Mouse (Mus musculus) cerebellum, adult 9-11 months (tissue): ENCODE results near the gene Carns1.

Source experiments
- DNase-seq: peaks from one replicate; pipeline ENCODE4 v3.0.0; 2022

The Carns1 gene

DNA sequence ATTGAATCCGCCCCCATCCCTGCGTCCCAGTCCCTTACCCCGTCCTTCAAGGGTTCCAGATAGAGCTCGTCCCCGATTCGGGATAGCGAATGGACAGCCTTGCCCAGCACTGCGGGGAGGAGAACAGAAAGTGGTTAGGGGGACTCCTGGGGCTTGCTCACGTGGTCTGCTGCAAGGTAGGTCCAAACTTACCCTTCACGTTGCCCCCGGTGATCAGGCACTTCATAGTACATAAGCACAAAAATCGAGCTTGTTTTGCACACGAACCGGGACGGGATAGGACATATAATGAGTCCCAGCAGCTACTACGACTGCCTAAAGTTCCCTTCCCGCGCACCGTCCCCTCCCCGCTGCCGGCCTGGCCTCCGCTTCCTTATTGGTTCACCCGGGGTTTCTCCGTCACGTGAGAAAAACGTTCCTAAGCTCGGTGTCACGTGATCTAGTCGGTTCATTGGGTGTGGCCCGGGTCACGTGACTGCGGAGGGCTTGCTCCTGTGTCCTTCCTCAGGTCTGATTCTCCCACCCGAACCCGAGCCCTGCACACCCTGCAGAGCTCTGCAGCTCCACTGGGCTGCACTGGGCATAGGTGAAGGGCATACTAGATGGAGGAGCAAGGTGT lies 26.1 kb upstream of the Carns1 start, which contains the start of gene Rad9a:
TSS of gene Rad9a (minus strand) at position 372 of the 619 bp plus-strand sequence.
- peak; percentile 98 for DNase-seq

DNA sequence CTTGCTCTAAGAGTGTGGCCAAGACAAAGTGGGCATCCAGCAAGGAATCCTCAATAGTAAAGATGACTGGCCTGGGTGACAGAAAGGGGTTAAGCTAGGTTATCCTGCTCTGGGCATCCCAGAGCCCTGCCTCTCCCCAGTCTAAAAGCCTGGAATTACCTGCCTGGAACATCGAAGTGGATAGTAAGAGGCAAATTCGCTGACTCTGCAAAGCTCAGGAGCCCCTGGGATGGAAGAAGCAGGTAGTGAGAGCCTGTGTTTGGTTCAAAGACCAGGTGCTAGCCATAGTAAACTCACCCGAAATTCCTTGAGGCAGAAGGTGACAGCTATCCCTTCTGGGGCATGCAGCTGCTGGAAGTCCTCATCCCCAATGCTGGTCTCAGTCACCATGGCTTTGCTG lies 21.9 kb upstream of the Carns1 start:
- no peak for DNase-seq

DNA sequence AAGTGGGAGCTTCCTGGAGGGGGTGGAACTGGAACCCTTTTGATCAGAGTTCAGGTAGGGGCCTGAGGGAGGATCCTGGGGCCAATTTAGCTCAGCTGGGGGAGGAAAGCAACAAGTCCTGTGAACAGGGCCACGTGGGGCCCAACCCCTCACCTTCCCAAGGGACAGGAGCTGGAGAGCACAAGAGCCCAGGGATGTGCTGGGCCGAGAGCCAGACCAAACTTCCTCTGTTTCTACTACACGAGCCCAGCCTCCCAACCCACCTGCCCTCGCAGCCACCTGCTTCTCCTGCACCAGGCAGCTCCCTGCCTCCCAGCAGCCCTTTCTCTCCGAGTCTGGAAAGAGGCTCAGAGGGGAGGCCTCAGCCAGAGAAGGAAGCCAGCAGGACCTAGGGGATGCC lies 21.3 kb upstream of the Carns1 start:
- DNase-seq: peak; percentile 62

DNA sequence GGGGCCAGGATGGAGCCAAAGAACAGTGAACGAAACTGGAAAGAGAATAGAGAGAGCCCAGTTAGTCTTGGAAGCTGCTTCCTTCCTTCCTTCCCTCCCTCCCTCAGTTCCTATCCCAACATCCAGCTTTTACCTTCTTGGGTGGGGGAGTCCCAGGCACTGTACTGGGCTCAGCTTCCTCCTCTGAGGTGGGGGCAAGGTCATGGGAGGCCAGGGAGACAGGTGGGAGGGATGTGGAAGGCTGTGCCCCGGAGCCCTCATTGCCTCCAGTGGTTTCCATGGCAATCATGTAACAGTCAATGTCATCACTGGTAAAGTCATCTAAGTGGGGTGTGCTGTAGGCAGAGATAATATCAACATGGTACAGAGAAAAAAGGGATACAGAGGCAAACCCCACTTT lies 20.8 kb upstream of the Carns1 start:
- DNase-seq: no peak

DNA sequence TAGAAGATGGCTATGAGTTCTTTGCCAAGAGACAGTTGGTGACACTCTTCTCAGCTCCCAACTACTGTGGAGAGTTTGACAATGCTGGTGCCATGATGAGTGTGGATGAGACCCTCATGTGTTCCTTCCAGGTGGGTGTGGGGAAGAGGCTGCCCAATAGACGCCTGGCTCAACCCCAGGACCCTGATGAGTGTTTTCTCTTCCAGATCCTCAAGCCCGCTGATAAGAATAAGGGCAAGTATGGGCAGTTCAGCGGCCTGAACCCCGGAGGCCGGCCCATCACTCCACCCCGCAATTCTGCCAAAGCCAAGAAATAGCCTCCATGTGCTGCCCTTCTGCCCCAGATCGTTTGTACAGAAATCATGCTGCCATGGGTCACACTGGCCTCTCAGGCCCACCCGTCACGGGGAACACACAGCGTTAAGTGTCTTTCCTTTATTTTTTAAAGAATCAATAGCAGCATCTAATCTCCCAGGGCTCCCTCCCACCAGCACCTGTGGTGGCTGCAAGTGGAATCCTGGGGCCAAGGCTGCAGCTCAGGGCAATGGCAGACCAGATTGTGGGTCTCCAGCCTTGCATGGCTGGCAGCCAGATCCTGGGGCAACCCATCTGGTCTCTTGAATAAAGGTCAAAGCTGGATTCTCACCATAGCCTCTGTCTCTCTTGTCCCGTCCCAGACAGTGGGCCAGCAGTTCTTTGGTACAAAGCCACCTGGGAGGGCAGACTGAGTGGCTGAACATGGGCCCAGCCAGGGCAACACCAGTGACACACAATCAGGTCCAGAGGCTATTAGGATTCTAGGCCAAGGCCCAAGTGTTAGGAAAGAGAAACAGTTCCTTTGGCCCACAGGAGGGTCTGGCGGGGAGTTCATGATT lies 19.7 kb upstream of the Carns1 start:
- DNase-seq: peak; percentile 89

DNA sequence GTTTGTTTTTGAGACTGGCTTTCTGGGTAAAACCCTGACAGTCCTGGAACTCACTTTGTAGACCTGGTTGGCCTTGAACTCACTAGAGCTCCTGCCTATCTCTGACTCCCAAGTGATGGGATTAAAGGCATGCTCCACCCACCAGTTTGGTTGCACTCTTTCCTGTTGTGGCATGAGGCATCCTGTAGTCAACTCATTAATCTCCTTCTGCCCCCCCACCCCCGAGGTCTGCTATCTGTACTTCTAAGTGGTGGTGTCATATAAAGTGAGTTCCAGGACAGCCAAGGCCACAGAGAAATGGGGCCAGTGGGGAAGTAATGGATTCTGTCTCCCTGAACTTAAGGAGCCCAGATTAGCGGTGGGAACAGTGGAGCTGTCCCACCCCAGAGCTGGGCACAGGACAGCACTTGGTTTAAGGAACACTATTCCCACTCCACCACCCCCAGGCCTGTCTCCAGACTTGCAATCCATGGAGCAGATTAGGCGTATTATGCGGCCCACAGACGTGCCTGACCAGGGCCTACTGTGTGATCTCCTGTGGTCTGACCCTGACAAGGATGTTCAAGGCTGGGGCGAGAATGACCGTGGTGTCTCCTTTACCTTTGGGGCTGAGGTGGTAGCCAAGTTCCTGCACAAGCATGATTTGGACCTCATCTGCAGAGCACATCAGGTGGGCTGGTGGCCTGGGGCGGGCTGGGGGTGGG lies 18.9 kb upstream of the Carns1 start:
- DNase-seq: peak; percentile 49

DNA sequence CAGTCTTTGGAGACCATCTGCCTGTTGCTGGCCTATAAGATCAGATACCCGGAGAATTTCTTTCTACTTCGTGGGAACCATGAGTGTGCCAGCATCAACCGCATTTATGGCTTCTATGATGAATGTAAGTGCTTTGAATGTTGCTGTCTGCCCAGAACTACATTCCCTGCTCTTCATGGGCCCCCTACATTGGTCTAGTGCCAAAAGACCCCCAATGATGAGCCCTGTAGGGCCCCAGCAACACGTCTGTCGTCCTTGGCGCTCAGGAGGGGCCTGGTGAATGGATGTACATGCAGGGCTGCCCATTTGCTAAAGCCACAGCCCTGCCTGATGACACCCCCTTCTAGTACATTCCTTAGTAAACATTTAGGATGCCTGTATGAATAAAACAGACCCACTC lies 17.9 kb upstream of the Carns1 start:
- peak; percentile 67 for DNase-seq

DNA sequence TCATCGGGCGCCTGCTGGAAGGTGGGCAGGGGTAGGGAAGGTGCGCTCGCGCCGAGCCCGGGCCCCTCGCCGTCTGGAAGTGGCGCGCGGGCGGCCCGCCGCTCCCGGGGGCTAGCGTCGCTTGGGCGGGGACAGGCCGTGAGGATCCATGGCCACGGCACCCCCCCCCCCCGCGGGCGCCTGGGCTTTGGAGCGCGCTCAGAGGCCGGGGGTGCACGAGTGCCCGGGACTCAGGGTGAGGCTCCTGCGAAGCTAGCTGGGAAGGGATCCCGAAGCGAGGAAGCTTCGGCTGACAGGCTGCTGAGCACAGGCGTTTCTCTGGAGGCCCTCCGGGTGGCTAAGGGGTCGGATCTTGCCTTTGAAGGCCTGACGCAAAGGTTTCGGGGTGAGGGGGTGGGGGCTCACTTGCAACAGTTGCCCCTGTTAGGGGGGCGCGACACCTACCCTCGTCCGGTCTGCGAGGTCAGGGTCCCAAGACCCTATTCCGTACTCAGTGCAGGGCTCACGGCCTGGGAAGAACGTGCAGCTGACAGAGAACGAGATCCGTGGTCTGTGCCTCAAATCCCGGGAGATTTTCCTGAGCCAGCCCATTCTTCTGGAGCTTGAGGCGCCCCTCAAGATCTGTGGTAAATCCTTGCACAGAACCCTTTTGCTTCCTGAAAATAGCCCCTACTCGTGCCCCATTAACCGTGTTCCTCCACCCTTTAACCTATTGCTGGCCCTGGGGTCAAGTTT lies 17.1 kb upstream of the Carns1 start:
- no peak for DNase-seq

DNA sequence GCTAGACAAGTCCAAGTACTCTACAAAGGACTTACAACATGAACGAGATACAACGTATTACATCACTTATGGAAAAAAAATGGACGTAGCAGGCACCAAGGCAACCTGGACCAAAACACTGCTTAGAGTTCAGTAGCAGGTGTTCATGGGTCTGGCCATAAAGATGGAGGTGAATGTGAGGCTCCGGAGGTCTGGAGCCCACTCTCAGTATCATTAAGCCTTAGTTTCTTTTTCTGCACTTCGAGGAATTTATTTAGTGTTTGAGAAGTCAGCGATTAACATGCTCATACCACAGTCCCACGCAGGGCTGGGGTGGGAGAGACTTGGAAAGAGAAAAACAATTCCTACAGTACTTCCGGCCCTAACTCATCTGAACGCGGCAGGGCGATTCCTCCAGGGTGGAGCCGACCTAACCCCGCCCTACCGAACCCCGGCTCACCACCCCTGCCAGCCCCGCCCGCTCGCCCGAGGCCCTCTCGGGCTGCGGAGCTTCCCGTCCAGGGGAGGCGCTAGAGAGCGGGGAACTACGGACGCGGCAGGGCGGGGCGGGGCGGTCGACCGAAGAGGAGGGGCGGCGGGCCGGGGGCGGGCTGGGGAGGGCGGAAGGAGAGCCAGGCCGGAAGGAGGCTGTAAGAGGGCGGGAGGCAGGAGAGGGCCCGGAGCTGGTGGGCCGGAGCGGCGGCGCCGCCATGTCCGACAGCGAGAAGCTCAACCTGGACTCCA lies 16.4 kb upstream of the Carns1 start, which contains the start of gene Ppp1ca:
TSS of gene Ppp1ca (plus strand) at position 538 of the 723 bp plus-strand sequence.
- DNase-seq: peak; percentile 91

DNA sequence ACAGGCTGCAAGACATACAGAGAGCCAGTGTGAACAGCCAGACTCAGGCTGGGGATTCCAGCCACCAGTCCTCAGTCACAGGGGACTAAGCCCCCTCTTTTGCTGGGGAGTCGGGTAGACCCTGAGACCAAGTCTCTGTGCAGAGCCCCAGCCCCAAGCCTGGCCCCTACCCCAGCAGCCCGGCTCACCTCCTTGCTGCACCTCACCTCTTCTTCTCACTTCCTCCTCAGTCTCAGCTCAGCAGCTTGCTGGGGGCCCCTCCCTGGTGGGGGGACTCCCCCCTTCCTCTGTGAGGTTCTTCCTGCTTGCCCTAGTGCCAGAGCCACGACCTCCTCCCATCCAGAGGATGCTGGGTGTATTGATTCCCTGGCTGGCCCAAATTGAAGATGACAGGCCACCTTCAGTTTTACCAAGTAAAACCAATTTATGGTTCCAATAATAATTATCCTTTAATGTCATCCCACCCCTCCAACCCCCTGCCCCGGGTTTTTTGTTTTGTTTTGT lies 15.6 kb upstream of the Carns1 start, which contains the start of gene Tbc1d10c:
TSS of gene Tbc1d10c (minus strand) at position 454 of the 504 bp plus-strand sequence.
- peak; percentile 70 for DNase-seq

DNA sequence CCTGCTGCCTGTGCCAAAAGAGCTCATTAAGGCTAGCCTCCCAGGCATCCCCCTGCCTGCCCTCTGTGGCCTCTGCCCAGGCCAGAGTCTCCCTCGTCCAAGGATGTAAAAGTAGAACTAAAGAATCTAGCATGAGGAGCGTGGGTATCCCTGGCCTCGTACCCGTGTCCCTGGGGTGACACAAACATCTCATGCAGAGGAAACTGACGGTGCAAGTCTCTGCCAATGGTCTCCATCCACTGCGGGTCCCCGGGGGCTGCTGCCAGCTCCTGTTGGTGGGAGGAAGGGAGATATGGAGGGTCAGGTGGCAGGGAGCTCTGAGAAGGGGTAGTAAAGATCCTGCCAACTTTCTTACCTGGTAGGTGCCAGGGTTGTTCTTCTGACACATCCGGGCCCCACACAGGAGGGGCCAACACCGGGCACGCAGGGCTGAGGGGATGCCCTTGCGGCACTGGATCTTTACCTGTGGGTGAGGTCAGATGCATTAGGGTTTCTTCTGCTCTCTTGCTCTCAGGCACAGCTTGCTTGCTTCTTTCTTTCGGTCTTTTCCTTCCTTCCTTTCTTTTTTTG lies 13.9 kb upstream of the Carns1 start:
- peak; percentile 42 for DNase-seq

DNA sequence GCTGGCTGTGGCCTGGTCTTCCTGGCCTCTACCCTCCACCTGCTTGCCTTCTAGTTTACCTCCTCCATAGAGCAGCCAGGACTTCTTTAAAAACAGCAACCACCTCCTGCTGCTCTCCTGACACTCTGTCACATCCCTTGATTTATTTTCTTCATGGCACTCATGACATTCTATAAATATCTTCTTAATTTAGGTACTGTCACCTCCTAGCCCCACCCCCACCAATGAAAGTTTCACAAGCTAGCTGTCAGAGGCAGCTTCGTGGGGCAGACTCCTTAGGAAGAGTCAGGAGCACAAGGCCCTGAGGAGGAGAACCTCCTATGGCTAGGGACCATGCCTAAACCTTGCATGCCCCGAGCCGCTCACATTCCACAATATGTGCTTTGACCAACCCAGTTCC lies 12.0 kb upstream of the Carns1 start:
- no peak for DNase-seq

DNA sequence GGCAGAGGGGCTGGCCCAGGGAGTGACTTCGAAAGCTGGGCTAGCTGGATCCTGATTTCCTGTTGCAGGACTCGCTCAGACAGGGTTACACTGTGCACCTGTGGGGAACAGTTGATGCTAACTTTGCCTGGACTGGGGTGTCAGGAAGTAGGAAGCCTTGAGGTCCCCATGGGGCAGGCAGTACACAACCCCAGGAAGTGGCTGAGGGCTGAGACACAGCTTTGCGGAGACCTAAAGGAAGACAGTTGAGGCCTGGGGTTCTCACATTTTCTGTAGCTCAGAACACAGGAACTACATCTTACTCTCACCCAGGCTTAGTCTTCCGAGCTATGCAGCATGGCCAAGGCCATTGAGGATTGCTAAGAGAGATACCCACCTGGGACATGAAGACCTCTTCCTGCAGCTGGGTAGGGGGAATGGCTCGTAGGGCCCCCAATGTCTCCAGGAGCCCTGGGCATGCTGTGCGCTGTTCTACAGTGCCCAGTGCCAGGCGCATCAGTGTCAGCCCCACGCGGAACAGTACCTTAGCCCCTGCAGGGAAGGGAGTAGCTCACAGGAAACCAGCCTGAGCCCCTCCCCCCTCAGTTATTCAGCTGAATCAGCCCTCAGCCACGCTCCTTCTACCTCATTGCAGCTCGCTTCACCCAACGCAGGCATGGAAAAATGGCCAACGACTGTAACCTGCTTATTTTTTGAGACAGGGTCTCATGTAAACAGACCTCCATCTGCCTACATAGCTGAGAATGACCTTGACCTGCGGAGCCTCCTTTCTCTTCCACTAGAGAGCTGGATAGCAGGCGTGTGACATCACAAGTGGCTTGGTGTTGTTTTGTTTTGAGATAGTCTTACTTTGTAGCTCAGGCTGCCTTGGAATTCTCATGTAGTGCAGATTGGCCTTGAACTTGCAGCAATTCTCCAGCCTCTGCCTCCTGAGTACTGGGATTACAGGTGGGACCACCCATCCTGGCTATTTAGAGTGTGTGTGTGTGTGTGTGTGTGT lies 10.0 kb upstream of the Carns1 start:
- DNase-seq: no peak

DNA sequence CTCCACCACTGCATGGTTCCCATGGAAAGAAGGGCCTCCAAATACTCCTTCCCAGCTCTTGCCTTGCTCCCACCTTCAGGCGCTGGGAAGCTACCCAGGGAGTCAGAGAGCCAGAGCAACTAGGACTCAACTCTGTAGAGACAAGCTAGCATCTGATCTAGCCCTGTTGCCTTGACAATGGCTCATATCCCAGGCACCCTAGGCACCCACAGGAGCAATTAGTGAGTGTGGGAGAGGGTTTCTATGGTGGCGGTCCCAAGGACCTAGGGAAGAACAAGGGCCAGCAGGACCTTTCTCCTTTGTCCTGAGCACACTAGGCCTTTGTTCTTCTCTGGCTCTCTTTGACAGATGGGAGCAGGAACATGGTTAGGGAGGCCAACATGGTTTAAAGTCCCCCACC lies 8.4 kb upstream of the Carns1 start:
- DNase-seq: peak; percentile 14

DNA sequence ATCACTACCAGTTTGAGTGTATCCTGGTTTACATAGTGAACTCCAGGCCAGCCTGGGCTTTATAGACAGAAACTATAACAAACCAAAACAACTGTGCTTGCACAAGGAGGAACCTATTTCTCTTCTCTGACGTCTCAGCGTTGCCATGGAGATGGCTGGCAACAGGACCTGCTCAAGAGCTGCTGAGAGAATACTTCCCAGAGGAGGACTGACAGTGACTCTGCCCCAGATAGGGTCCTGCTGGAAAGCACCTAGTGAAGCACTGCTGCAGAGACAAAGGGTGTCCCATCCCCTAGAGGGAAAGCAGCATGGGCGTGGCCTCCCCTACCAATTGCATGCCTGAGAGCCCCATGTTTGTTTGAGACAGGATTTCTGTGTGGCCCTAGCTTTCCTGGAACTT lies 6.6 kb upstream of the Carns1 start:
- DNase-seq: peak; percentile 16

DNA sequence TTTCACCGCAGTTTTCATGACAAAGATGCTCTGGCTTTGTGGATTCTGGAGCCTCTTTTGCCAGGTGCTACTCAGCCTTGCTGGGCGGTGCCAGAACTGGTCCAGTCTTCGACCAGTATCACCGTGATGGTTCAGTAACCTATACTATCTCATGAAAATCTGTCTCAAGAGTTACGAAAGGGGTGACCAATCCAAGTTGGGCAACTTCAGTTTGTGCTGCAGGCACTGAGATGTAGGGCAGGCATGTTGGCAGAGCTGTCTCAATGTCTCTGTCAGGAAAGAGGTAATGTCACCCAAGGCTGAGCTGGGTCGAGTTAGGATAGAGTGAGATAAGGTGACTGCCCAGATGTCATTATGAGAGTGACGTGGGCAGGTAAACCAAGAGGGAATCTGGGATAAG lies 5.1 kb upstream of the Carns1 start:
- no peak for DNase-seq

DNA sequence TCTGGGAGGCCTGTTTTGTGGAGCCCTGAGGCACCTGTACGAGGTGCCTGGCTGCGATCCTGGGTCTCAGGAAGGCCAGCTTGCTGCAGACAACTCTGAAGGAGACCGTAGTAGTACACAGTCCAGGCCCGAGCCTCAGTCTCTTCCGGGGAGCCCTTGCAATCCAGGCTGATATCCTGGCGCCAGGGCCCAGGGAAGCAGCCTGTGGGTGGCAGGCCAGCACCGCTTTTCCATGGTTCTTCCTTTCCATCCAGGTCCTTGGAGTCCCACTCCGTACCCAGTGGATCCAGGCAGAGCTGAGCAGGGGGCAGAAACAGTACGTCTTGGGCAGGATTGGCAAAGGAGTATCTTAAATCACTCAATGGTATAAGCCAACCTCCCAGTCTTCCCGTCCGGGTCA lies 2.4 kb downstream of the Carns1 start:
- no peak for DNase-seq

DNA sequence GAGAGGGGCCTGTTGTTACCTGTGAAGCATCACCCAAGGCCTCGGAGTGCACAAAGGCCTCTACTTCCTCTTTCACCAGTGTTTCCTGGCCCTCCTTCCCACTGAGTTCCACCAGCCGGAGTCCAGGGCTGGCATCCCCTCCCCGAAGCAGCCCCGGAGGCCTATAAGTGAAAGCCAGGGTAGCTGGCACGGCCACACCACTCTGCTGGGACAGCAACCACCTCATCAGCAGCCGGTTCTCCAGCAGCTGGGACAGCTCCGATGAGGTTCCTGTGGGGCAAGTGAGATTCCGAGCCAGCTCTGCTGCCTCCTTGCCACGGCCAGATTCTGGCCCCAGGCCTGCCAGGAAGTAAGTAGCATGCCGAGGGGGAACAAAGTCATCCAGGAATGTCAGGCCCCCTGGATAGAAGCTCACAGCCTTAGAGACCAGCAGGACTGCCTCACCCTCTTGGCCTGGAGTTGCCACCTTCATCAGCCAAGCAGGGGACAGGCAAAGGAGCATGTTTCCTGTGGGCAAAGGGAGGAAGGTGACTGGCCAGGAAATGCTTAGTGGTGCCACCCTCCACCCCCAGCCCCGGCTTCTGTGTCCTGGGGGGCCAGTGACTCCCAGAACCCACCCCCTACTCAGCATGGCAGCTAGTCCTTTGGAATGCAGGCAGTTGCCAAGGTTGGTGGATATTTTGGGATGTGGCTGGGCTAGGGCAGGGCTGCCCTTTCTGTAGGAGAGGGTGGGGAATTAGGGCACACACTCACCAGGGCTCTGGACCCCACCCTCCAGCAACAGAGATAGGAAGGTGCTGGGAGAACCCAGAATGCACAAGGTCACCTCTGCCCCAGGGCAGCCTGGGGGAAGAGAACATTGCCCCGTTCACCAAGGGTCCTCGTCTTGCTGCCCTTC lies 3.6 kb downstream of the Carns1 start:
- peak; percentile 52 for DNase-seq
